Mouse (Mus musculus) adrenal gland (tissue): ENCODE data around the gene Clcn3.
"Not testable (repeated sequence)": the region's sequence is repeated elsewhere in the genome, so short reads cannot be mapped to it uniquely, and the experiment has no call there.

Experiments used
- intact Hi-C: fragments of 180-260 bp; cut with DNase I; formaldehyde crosslinking; loops from one replicate; pipeline ENCODE4 v1.15.1; 2025
- long read RNA-seq, 2 experiments: library from polyadenylated mRNA; unstranded; transcript quantifications; one replicate each; pipeline ENCODE4 v2.0.0; 2020; ENCODE audit warnings: borderline replicate concordance in 1 of 2; ENCODE audit not compliant: insufficient replicate concordance in 1 of 2

The Clcn3 gene
- long read RNA-seq, experiment 1, full-length matches to known transcripts: 11 of 18 reads
- long read RNA-seq, experiment 1, partial matches to known transcripts: 5 of 18 reads
- long read RNA-seq, experiment 1, other reads (novel, unspliced or antisense): 2 of 18 reads
- long read RNA-seq, experiment 2, full-length matches to known transcripts: 7 of 19 reads
- long read RNA-seq, experiment 2, partial matches to known transcripts: 10 of 19 reads
- long read RNA-seq, experiment 2, other reads (novel, unspliced or antisense): 2 of 19 reads

GRCm38 (mm10) chr8:60982701-60983687, at the start of gene Clcn3:
TSS of gene Clcn3 (minus strand) at chr8:60983300.
- intact Hi-C loops: no loop called here

GRCm38 (mm10) chr8:60996468-60996867, 13.4 kb upstream of the Clcn3 start:
- intact Hi-C loops: no loop called here

- intact Hi-C loops: loop anchor here (5.0 kb wide), 1 partner anchor 494 kb away; the partner anchor contains the start of gene Cbr4
These were observed 10.5 kb upstream of the Clcn3 start for GRCm38 (mm10) chr8:60993639-60993986.

GRCm38 (mm10) chr8:60992910-60993638, 10.0 kb upstream of the Clcn3 start, which contains the start of gene Nek1:
TSS of gene Nek1 (plus strand) at chr8:60993195.
- intact Hi-C loops: loop anchor here (5.0 kb wide), 1 partner anchor 494 kb away; the partner anchor contains the start of gene Cbr4

- intact Hi-C loops: loop anchor here (5.0 kb wide), 1 partner anchor 495 kb away; the partner anchor contains the start of gene Cbr4
These were observed 9.4 kb upstream of the Clcn3 start for GRCm38 (mm10) chr8:60992561-60992909.

GRCm38 (mm10) chr8:60984260-60985010, 1.3 kb upstream of the Clcn3 start:
- intact Hi-C loops: not testable (repeated sequence)

- intact Hi-C loops: no loop called here
These were observed 584 bp upstream of the Clcn3 start for GRCm38 (mm10) chr8:60983688-60984079.

- intact Hi-C loops: no loop called here
These were observed 1.7 kb downstream of the Clcn3 start for GRCm38 (mm10) chr8:60981388-60981787.

- intact Hi-C loops: no loop called here
These were observed 4.6 kb downstream of the Clcn3 start for GRCm38 (mm10) chr8:60978496-60978895.

- intact Hi-C loops: no loop called here
These were observed 6.3 kb downstream of the Clcn3 start for GRCm38 (mm10) chr8:60976818-60977217.

- intact Hi-C loops: no loop called here
These were observed 8.3 kb downstream of the Clcn3 start for GRCm38 (mm10) chr8:60974837-60975236.

GRCm38 (mm10) chr8:60973448-60973847, 9.7 kb downstream of the Clcn3 start:
- intact Hi-C loops: no loop called here

- intact Hi-C loops: no loop called here
These were observed 11.3 kb downstream of the Clcn3 start for GRCm38 (mm10) chr8:60971808-60972207.

- intact Hi-C loops: no loop called here
These were observed 14.0 kb downstream of the Clcn3 start for GRCm38 (mm10) chr8:60969091-60969490.

GRCm38 (mm10) chr8:60965741-60966140, 17.4 kb downstream of the Clcn3 start:
- intact Hi-C loops: no loop called here

GRCm38 (mm10) chr8:60965306-60965705, 17.8 kb downstream of the Clcn3 start:
- intact Hi-C loops: no loop called here

- intact Hi-C loops: no loop called here
These were observed 18.6 kb downstream of the Clcn3 start for GRCm38 (mm10) chr8:60964518-60964917.

- intact Hi-C loops: no loop called here
These were observed 19.2 kb downstream of the Clcn3 start for GRCm38 (mm10) chr8:60963931-60964330.

GRCm38 (mm10) chr8:60962763-60963162, 20.3 kb downstream of the Clcn3 start:
- intact Hi-C loops: no loop called here

- intact Hi-C loops: no loop called here
These were observed 26.3 kb downstream of the Clcn3 start for GRCm38 (mm10) chr8:60956847-60957246.
